Mouse (Mus musculus): ENCODE data around the gene Dtnbp1. TPM values are rescaled to one million over a fixed set of nuclear protein-coding genes. Genes with fewer than 3 reads are reported as not detected.

The Dtnbp1 gene
- total and polyA plus RNA-seq, 2 experiments from 2014 or later: 115 to 139 TPM

DNA sequence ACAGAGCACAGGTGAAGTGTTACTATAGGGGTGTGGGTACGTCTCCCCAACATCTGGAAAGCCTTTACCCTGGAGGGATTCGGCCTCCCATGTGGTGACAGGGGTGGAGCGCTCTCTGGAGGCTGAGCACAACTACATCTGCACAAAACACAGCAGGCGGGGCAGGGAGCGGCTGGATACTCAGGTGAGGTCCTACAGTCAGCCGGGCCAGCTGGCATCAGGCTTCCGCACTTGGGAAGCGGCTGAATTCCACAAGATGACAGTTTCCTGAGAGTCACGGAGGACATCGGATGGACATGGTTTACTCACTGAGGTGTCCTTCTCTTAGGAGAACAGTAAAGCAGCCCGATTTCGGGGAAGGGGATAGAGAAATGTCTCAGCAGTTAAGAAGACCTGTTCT is 2.7 kb downstream of the Dtnbp1 start:
- ATAC-seq (ENCODE audit: low FRiP score) (no peak), DNase-seq (ENCODE audit: low spot score) (no peak)
- H3K4me1 ChIP-seq (ENCODE audit: insufficient read depth, low read length): 0 out of 2 replicates have a peak, but pooled peaks cover 5% of the 10 kb centered on the region

DNA sequence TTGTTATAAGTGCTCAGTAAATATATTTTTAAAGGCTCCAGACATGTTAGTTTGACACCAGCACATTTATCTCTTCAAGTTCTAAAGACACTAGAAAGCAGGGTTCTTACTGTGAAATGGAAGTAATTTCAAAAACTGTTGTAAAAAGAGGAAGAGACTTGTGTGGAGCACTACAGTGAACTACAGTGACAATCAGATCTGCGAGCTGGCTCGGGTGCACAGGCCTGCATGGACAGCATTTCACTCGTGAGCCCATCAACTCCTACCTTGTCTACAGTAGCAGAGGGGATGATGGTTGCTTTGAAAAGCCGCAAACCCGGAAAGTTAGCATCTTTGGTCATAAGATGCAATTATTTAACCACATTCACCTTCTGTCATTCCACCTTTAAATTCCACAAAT is 5.6 kb downstream of the Dtnbp1 start:
- no peak for ATAC-seq (ENCODE audit: low FRiP score)
- no peak for TF ChIP-seq CTCF (IDR thresholded peaks at IDR 0.05)
- H3K4me1 ChIP-seq (ENCODE audit: insufficient read depth, low read length): 0 out of 2 replicates have a peak, but pooled peaks cover 5% of the 10 kb centered on the region
- no peak overlapping the region for H3K27ac ChIP-seq (ENCODE audit: low read depth, low read length)
- no peaks in the 10 kb centered on the region for H3K9me3 ChIP-seq (ENCODE audit: low read length)
- H3K36me3 ChIP-seq (ENCODE audit: insufficient read depth, low read length): no peaks in the 10 kb centered on the region
- no peaks in the 10 kb centered on the region for H3K27me3 ChIP-seq (ENCODE audit: insufficient read depth, low read length)
- no peak overlapping the region for H3K9ac ChIP-seq (replicated peaks; ENCODE audit: low read length, poor library complexity, severe bottlenecking)
- DNase-seq (ENCODE audit: low spot score): no peak
- H3K4me3 ChIP-seq (ENCODE audit: low read depth, low read length): no peak overlapping the region
- WGBS: 92% methylated on average over 5 of the region's 5 CpGs
- no peak overlapping the region for H3K4me2 ChIP-seq (ENCODE audit: low read depth, low read length, poor library complexity, severe bottlenecking)

More for the DNA sequence above, 2.7 kb downstream of the Dtnbp1 start:
- WGBS: 95% methylated on average over 12 of the region's 12 CpGs
- TF ChIP-seq CTCF (IDR thresholded peaks at IDR 0.05): no peak
- Histone ChIP-seq H3K9me3 (ENCODE audit: low read length) (no peaks in the 10 kb centered on the region), H3K27ac (ENCODE audit: low read depth, low read length) (no peak overlapping the region), H3K4me2 (ENCODE audit: low read depth, low read length, poor library complexity, severe bottlenecking) (no peak overlapping the region), H3K9ac (replicated peaks; ENCODE audit: low read length, poor library complexity, severe bottlenecking) (no peak overlapping the region), H3K36me3 (ENCODE audit: insufficient read depth, low read length) (no peaks in the 10 kb centered on the region), H3K4me3 (ENCODE audit: low read depth, low read length) (no peak overlapping the region), H3K27me3 (ENCODE audit: insufficient read depth, low read length) (no peaks in the 10 kb centered on the region)

DNA sequence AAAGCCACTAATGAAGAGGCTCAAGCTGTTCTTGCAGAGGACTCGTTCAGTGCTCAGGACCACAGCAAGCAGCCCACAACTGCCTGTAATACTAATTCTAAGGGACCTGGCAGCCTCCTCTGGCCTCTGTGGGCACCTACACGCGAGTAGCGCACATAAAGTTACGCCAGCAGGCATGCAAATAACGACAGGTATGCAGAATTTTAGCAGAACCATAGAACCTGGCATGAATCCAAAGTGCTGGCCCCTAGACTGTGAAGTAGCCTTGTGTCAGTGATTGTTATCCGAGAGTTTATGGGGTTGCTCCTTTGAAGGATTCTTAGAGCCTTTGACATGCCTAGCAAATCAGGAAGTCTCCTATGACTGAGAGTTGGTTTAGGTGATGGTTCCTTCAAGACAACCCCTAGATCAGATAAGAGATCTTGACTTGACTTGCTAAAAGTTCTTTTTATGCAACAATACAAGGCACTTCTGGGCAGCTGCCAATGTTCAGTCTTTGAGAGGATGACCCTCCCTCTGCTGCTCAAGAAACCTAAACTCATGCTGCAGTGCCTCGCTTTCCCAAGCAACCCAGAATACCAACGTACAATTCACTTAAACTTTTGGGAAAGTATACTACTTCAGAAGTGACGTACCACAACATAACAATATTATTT is 9.3 kb downstream of the Dtnbp1 start:
- no peak for DNase-seq (ENCODE audit: low spot score)
- TF ChIP-seq CTCF (IDR thresholded peaks at IDR 0.05): no peak
- no peak overlapping the region for H3K27ac ChIP-seq (ENCODE audit: low read depth, low read length)
- H3K9me3 ChIP-seq (ENCODE audit: low read length): no peaks in the 10 kb centered on the region
- H3K4me2 ChIP-seq (ENCODE audit: low read depth, low read length, poor library complexity, severe bottlenecking): no peak overlapping the region
- H3K36me3 ChIP-seq (ENCODE audit: insufficient read depth, low read length): peaks cover 4% of the 10 kb centered on the region
- no peak for ATAC-seq (ENCODE audit: low FRiP score)
- H3K27me3 ChIP-seq (ENCODE audit: insufficient read depth, low read length): no peaks in the 10 kb centered on the region
- no peak overlapping the region for H3K4me3 ChIP-seq (ENCODE audit: low read depth, low read length)
- no peak overlapping the region for H3K9ac ChIP-seq (replicated peaks; ENCODE audit: low read length, poor library complexity, severe bottlenecking)
- H3K4me1 ChIP-seq (ENCODE audit: insufficient read depth, low read length): no peaks in the 10 kb centered on the region
- WGBS: 92% methylated on average over 10 of the region's 10 CpGs

DNA sequence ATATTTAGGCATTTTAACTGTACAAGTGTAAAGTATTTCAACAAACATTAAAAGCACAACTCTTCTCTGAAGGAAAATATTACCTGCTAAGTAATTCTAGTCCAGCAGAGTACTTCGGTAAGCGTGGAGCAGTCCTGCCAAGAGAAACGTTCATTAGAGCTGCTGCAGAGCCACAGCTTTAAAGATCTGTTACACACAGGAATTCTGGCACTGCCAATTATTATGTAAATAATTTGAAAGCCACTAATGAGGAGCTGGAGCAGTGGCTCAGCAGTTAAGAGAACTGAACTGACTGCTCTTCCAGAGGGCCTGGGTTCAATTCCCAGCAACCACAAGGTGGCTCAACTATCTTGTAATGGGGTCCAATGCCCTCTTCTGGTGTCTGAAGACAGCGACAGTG is 10.0 kb downstream of the Dtnbp1 start:
- H3K4me3 ChIP-seq (ENCODE audit: low read depth, low read length): no peak overlapping the region
- no peaks in the 10 kb centered on the region for H3K27me3 ChIP-seq (ENCODE audit: insufficient read depth, low read length)
- no peaks in the 10 kb centered on the region for H3K4me1 ChIP-seq (ENCODE audit: insufficient read depth, low read length)
- WGBS: 59% methylated on average over 4 of the region's 4 CpGs
- H3K9ac ChIP-seq (replicated peaks; ENCODE audit: low read length, poor library complexity, severe bottlenecking): no peak overlapping the region
- peaks cover 7% of the 10 kb centered on the region for H3K36me3 ChIP-seq (ENCODE audit: insufficient read depth, low read length)
- ATAC-seq (ENCODE audit: low FRiP score): no peak
- DNase-seq (ENCODE audit: low spot score): no peak
- H3K9me3 ChIP-seq (ENCODE audit: low read length): no peaks in the 10 kb centered on the region
- H3K27ac ChIP-seq (ENCODE audit: low read depth, low read length): no peak overlapping the region
- no peak overlapping the region for H3K4me2 ChIP-seq (ENCODE audit: low read depth, low read length, poor library complexity, severe bottlenecking)
- TF ChIP-seq CTCF (IDR thresholded peaks at IDR 0.05): no peak; the same call in 1 of the 2 replicates

DNA sequence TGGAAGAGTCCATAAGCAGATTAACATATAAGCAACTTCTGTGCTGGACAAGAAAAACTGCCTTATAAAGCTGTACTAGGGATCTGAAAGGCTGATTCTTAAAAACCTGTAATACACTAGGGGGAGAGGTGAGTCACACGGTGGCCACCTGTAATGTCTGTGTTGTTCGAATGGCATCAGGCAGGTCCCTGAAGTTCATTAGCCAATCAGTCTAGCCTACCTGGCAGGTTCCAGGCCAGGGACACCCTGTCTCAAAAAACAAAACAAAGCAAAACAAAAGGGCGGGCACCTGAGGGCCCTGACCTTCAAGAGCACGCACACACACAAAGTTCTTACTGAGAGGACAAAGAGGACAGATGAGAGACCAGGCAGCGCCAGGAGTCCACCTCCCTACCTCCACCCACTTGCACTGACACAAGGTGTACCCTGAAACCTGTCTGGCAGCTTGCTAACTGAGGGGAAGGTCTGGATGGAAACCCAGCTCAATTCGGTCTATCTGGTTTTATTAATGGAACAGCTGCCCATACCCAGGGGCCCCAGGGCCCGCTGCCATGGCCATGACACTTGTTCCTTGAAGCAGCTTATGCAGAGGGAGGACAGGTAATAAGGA is 11.8 kb downstream of the Dtnbp1 start:
- TF ChIP-seq CTCF (IDR thresholded peaks at IDR 0.05): no peak
- Histone ChIP-seq H3K9ac (replicated peaks; ENCODE audit: low read length, poor library complexity, severe bottlenecking) (no peak overlapping the region), H3K27me3 (ENCODE audit: insufficient read depth, low read length) (no peaks in the 10 kb centered on the region), H3K4me2 (ENCODE audit: low read depth, low read length, poor library complexity, severe bottlenecking) (no peak overlapping the region), H3K36me3 (ENCODE audit: insufficient read depth, low read length) (peaks cover 7% of the 10 kb centered on the region), H3K9me3 (ENCODE audit: low read length) (no peaks in the 10 kb centered on the region), H3K4me1 (ENCODE audit: insufficient read depth, low read length) (no peaks in the 10 kb centered on the region), H3K27ac (ENCODE audit: low read depth, low read length) (no peak overlapping the region), H3K4me3 (ENCODE audit: low read depth, low read length) (no peak overlapping the region)
- no peak for DNase-seq (ENCODE audit: low spot score)
- ATAC-seq (ENCODE audit: low FRiP score): no peak
- WGBS: 94% methylated on average over 7 of the region's 7 CpGs

DNA sequence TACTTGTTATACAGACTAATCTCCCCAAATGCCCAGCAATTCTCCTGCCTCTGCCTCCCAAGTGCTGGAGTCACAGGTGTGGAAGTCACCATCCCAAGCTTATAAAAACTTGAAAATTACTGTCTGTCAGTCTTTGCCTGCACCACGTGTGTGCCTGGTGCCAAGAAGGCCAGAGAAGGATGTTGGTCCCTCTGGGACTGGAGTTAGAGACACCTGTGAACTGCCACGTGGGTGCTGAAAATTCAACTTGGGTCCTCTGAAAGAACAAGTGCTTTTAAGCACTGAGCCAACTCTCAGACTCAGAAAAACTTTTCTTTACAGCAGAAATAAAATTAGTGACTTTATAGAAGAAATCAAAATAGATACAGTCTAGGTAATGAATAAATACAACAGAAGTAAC is 15.6 kb downstream of the Dtnbp1 start:
- Histone ChIP-seq H3K4me3 (ENCODE audit: low read depth, low read length) (no peak overlapping the region), H3K9ac (replicated peaks; ENCODE audit: low read length, poor library complexity, severe bottlenecking) (no peak overlapping the region), H3K36me3 (ENCODE audit: insufficient read depth, low read length) (peaks cover 7% of the 10 kb centered on the region), H3K27ac (ENCODE audit: low read depth, low read length) (no peak overlapping the region), H3K4me2 (ENCODE audit: low read depth, low read length, poor library complexity, severe bottlenecking) (no peak overlapping the region), H3K9me3 (ENCODE audit: low read length) (no peaks in the 10 kb centered on the region), H3K4me1 (ENCODE audit: insufficient read depth, low read length) (no peaks in the 10 kb centered on the region), H3K27me3 (ENCODE audit: insufficient read depth, low read length) (no peaks in the 10 kb centered on the region)
- WGBS: 78% methylated on average over 2 of the region's 2 CpGs
- no peak for TF ChIP-seq CTCF (IDR thresholded peaks at IDR 0.05)
- DNase-seq (ENCODE audit: low spot score): no peak
- ATAC-seq (ENCODE audit: low FRiP score): no peak
